In the genomic region with DNA sequence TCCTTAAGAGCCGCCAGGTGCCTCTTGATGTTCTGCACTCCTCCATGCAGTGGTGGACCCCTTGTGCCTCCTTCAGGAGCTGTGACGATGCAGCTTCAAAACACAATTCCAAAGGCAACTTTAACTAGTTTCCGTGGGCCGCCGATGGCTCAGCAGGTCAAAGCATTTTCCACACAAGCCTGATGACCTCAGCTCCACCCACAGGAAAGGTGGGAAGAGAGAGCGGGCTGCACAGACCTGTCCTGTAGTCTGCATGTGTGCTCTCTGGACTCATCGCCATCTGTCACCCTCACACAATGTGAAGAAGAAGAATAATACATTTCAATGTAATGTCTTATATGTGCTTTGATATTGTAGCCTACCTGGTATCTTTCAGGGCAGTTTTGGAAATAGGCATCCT, we compare ENCODE assay signal across 17 mouse cellular contexts.
"Had no signal": no experiment of that assay in that cellular context is flagged by ENCODE, and none has a peak within 500 bp of the region (broad histone marks: within the 10 kb centered on the region; RNA-seq: fewer than 3 reads in every experiment).

No protein-coding gene starts in this region.

- H3K4me1 ChIP-seq: limb, embryonic 15.5 days; liver, embryonic 12.5 days; lung, embryonic 15.5 days; megakaryocyte, embryonic 14.5 days; neural tube, embryonic 13.5 days had no signal

- DNase-seq: kidney, postnatal 14 days; layer of hippocampus, adult 9-11 months; layer of hippocampus, postnatal 36 days; lung, postnatal 14 days; retina, postnatal 1 day; right cerebral cortex, postnatal 4 days; spleen, adult 18-20 months; thymus, adult 18-20 months; thymus, postnatal 14 days had no signal

- ATAC-seq: liver, embryonic 12.5 days; midbrain, embryonic 16.5 days had no signal

- H3K9me3 ChIP-seq: limb, embryonic 15.5 days; liver, embryonic 12.5 days; lung, embryonic 15.5 days; megakaryocyte, embryonic 14.5 days; neural tube, embryonic 13.5 days had no signal

- H3K27ac ChIP-seq: limb, embryonic 15.5 days; liver, embryonic 12.5 days; lung, embryonic 15.5 days; macrophage; neural tube, embryonic 13.5 days had no signal

- H3K4me2 ChIP-seq: limb, embryonic 15.5 days; liver, embryonic 12.5 days; lung, embryonic 15.5 days; midbrain, embryonic 11.5 days; neural tube, embryonic 13.5 days had no signal

- H3K9ac ChIP-seq: limb, embryonic 15.5 days; liver, embryonic 12.5 days; lung, embryonic 15.5 days; neural tube, embryonic 13.5 days had no signal

- H3K4me3 ChIP-seq: limb, embryonic 15.5 days; liver, embryonic 12.5 days; lung, embryonic 15.5 days; megakaryocyte, embryonic 14.5 days; neural tube, embryonic 13.5 days had no signal

- H3K27me3 ChIP-seq: limb, embryonic 15.5 days; liver, embryonic 12.5 days; lung, embryonic 15.5 days; megakaryocyte, embryonic 14.5 days; neural tube, embryonic 13.5 days had no signal
